Mouse (Mus musculus): ENCODE data around the gene Gdpd3. TPM values are rescaled to one million over a fixed set of nuclear protein-coding genes. Genes with fewer than 3 reads are reported as not detected.
A peak's percentile ranks its signal among the peaks of the same experiment; 100 is the strongest.
"Not testable (repeated sequence)": the region's sequence is repeated elsewhere in the genome, so short reads cannot be mapped to it uniquely, and the experiment has no call there.

The Gdpd3 gene
- polyA plus RNA-seq (2012; ENCODE audit: insufficient read depth, insufficient read length, missing spikeins), result not detected in 2 replicates

- Histone ChIP-seq H3K4me1 (ENCODE audit: control insufficient read depth, insufficient read depth, insufficient read length, low read length) (peaks cover 7% of the 10 kb centered on the region), H3K27ac (replicated peaks; ENCODE audit: low read depth, low read length) (no peak within 1 kb of the TSS), H3K4me3 (ENCODE audit: insufficient read depth, low read depth, low read length) (no peak within 1 kb of the TSS)
Measured at GRCm38 (mm10) chr7:126766201-126766600, at the start of gene Gdpd3. Gene Gdpd3 (plus strand): TSS chr7:126766334.

- no peaks in the 10 kb centered on the region for H3K4me1 ChIP-seq (ENCODE audit: control insufficient read depth, insufficient read depth, insufficient read length, low read length)
- H3K27ac ChIP-seq (replicated peaks; ENCODE audit: low read depth, low read length), result no peak overlapping the region
- H3K4me3 ChIP-seq (ENCODE audit: insufficient read depth, low read depth, low read length), result no peak overlapping the region
Measured at GRCm38 (mm10) chr7:126717566-126717965, 48.6 kb upstream of the Gdpd3 start.

GRCm38 (mm10) chr7:126718787-126719337 is 47.3 kb upstream of the Gdpd3 start:
- Histone ChIP-seq H3K4me1 (ENCODE audit: control insufficient read depth, insufficient read depth, insufficient read length, low read length) (no peaks in the 10 kb centered on the region), H3K27ac (replicated peaks; ENCODE audit: low read depth, low read length) (no peak overlapping the region), H3K4me3 (ENCODE audit: insufficient read depth, low read depth, low read length) (no peak overlapping the region)

- Histone ChIP-seq H3K27ac (replicated peaks; ENCODE audit: low read depth, low read length) (no peak overlapping the region), H3K4me3 (ENCODE audit: insufficient read depth, low read depth, low read length) (no peak overlapping the region), H3K4me1 (ENCODE audit: control insufficient read depth, insufficient read depth, insufficient read length, low read length) (no peaks in the 10 kb centered on the region)
Measured at GRCm38 (mm10) chr7:126721635-126722034, 44.5 kb upstream of the Gdpd3 start.

GRCm38 (mm10) chr7:126725077-126725476 is 41.1 kb upstream of the Gdpd3 start:
- Histone ChIP-seq H3K4me3 (ENCODE audit: insufficient read depth, low read depth, low read length) (no peak overlapping the region), H3K4me1 (ENCODE audit: control insufficient read depth, insufficient read depth, insufficient read length, low read length) (no peaks in the 10 kb centered on the region), H3K27ac (replicated peaks; ENCODE audit: low read depth, low read length) (no peak overlapping the region)

- H3K4me3 ChIP-seq (ENCODE audit: insufficient read depth, low read depth, low read length), result no peak overlapping the region
- no peak overlapping the region for H3K27ac ChIP-seq (replicated peaks; ENCODE audit: low read depth, low read length)
- H3K4me1 ChIP-seq (ENCODE audit: control insufficient read depth, insufficient read depth, insufficient read length, low read length), result no peaks in the 10 kb centered on the region
Measured at GRCm38 (mm10) chr7:126725667-126726066, 40.5 kb upstream of the Gdpd3 start.

GRCm38 (mm10) chr7:126730256-126730789 is 35.8 kb upstream of the Gdpd3 start:
- H3K27ac ChIP-seq (replicated peaks; ENCODE audit: low read depth, low read length); H3K4me3 ChIP-seq (ENCODE audit: insufficient read depth, low read depth, low read length); H3K4me1 ChIP-seq (ENCODE audit: control insufficient read depth, insufficient read depth, insufficient read length, low read length): not testable (repeated sequence)

GRCm38 (mm10) chr7:126736122-126736521 is 30.0 kb upstream of the Gdpd3 start:
- H3K27ac ChIP-seq (replicated peaks; ENCODE audit: low read depth, low read length), result no peak overlapping the region
- no peak overlapping the region for H3K4me3 ChIP-seq (ENCODE audit: insufficient read depth, low read depth, low read length)
- H3K4me1 ChIP-seq (ENCODE audit: control insufficient read depth, insufficient read depth, insufficient read length, low read length), result no peaks in the 10 kb centered on the region

- Histone ChIP-seq H3K4me3 (ENCODE audit: insufficient read depth, low read depth, low read length) (no peak overlapping the region), H3K4me1 (ENCODE audit: control insufficient read depth, insufficient read depth, insufficient read length, low read length) (no peaks in the 10 kb centered on the region), H3K27ac (replicated peaks; ENCODE audit: low read depth, low read length) (no peak overlapping the region; the same call in 1 of the 2 replicates)
Measured at GRCm38 (mm10) chr7:126739551-126739950, 26.6 kb upstream of the Gdpd3 start.

GRCm38 (mm10) chr7:126740132-126740735 is 25.9 kb upstream of the Gdpd3 start:
- Histone ChIP-seq H3K27ac (replicated peaks; ENCODE audit: low read depth, low read length) (no peak overlapping the region; the same call in 1 of the 2 replicates), H3K4me3 (ENCODE audit: insufficient read depth, low read depth, low read length) (no peak overlapping the region), H3K4me1 (ENCODE audit: control insufficient read depth, insufficient read depth, insufficient read length, low read length) (no peaks in the 10 kb centered on the region)

- no peak overlapping the region for H3K27ac ChIP-seq (replicated peaks; ENCODE audit: low read depth, low read length)
- no peaks in the 10 kb centered on the region for H3K4me1 ChIP-seq (ENCODE audit: control insufficient read depth, insufficient read depth, insufficient read length, low read length)
- H3K4me3 ChIP-seq (ENCODE audit: insufficient read depth, low read depth, low read length), result no peak overlapping the region
Measured at GRCm38 (mm10) chr7:126740977-126741376, 25.2 kb upstream of the Gdpd3 start.

- Histone ChIP-seq H3K4me3 (ENCODE audit: insufficient read depth, low read depth, low read length) (no peak overlapping the region), H3K27ac (replicated peaks; ENCODE audit: low read depth, low read length) (no peak overlapping the region), H3K4me1 (ENCODE audit: control insufficient read depth, insufficient read depth, insufficient read length, low read length) (no peaks in the 10 kb centered on the region)
Measured at GRCm38 (mm10) chr7:126741452-126741851, 24.7 kb upstream of the Gdpd3 start.

GRCm38 (mm10) chr7:126741964-126742482 is 24.1 kb upstream of the Gdpd3 start:
- Histone ChIP-seq H3K4me3 (ENCODE audit: insufficient read depth, low read depth, low read length) (no peak overlapping the region), H3K4me1 (ENCODE audit: control insufficient read depth, insufficient read depth, insufficient read length, low read length) (no peaks in the 10 kb centered on the region), H3K27ac (replicated peaks; ENCODE audit: low read depth, low read length) (no peak overlapping the region)

- H3K4me3 ChIP-seq (ENCODE audit: insufficient read depth, low read depth, low read length), result 0 out of 2 replicates have a peak overlapping the region, but pooled peaks have one; percentile 20
- peak overlapping the region; percentile 84 for H3K27ac ChIP-seq (replicated peaks; ENCODE audit: low read depth, low read length)
- no peaks in the 10 kb centered on the region for H3K4me1 ChIP-seq (ENCODE audit: control insufficient read depth, insufficient read depth, insufficient read length, low read length)
Measured at GRCm38 (mm10) chr7:126746066-126746465, 20.1 kb upstream of the Gdpd3 start.

- H3K27ac ChIP-seq (replicated peaks; ENCODE audit: low read depth, low read length), result peak overlapping the region; percentile 84
Measured at GRCm38 (mm10) chr7:126746798-126747197, 19.3 kb upstream of the Gdpd3 start.

GRCm38 (mm10) chr7:126748824-126749223 is 17.3 kb upstream of the Gdpd3 start:
- peak overlapping the region; percentile 56; the same call in 1 of the 2 replicates for H3K27ac ChIP-seq (replicated peaks; ENCODE audit: low read depth, low read length)
- H3K4me3 ChIP-seq (ENCODE audit: insufficient read depth, low read depth, low read length), result no peak overlapping the region
- no peaks in the 10 kb centered on the region for H3K4me1 ChIP-seq (ENCODE audit: control insufficient read depth, insufficient read depth, insufficient read length, low read length)

More at GRCm38 (mm10) chr7:126746798-126747197, 19.3 kb upstream of the Gdpd3 start:
- Histone ChIP-seq H3K4me1 (ENCODE audit: control insufficient read depth, insufficient read depth, insufficient read length, low read length) (no peaks in the 10 kb centered on the region), H3K4me3 (ENCODE audit: insufficient read depth, low read depth, low read length) (0 out of 2 replicates have a peak overlapping the region, but pooled peaks have one; percentile 20)
